Mouse (Mus musculus) large intestine, adult 2 months (tissue): Measurements from ENCODE around the gene Map7. TPM values are rescaled to one million over a fixed set of nuclear protein-coding genes. Genes with fewer than 3 reads are reported as not detected.

Experiments
- DNase-seq: peaks from one replicate; pipeline ENCODE4 v3.0.0-alpha.2; 2012; ENCODE audit warnings: low read depth, low spot score
- WGBS: fragments of 180-500 bp; shearing (Covaris S2); methylation state at CpG from one replicate; pipeline ENCODE4 v1.1.7; 2018; 5-methylcytosine and 5-hydroxymethylcytosine counted together
- polyA plus RNA-seq: library from polyadenylated mRNA; depleted of rRNA; stranded (reverse); fragments of >200 nt; gene quantifications from 2 replicates; pipeline ENCODE4 v1.2.3, GENCODE M21; 2012

Map7 gene
- polyA plus RNA-seq, 1 experiment, result 21.6 TPM

DNA sequence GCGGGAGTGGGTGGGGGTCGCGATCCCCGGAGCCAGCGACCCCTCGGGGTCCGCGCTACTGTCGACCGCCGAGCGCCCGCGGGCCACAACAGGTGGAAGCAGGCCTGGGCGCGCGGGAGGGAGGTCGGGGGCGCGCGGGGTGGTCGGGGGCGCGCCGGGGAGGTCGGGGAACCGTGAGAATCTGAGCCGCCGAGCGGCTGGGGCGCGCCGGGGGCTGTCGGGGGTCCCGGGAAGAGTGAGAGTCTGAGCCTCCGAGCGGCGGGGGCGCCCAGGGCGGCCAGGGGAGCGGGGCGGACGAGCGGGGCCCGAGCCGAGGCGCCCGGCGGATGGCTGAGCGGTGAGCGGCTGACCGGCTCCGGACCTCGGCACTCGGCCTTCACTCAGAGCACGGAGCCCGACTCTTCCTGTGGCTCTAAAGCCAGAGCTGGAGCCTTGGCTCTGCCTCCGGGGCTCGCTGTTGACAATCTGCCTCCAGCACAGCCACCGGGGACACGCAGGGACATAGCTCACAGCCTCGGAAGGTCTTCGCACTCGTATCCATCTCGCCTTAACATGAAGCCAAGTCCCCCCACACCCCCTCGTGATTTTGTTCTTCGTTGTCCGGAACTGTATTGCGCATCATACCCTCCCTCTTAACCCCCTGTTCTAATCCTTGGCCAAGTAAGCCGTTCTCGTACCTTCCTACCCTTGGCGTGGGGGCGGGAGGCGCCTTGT is 1.0 kb downstream of the Map7 start:
- 1% methylated on average over 70 of the region's 74 CpGs for WGBS
- no peak for DNase-seq

DNA sequence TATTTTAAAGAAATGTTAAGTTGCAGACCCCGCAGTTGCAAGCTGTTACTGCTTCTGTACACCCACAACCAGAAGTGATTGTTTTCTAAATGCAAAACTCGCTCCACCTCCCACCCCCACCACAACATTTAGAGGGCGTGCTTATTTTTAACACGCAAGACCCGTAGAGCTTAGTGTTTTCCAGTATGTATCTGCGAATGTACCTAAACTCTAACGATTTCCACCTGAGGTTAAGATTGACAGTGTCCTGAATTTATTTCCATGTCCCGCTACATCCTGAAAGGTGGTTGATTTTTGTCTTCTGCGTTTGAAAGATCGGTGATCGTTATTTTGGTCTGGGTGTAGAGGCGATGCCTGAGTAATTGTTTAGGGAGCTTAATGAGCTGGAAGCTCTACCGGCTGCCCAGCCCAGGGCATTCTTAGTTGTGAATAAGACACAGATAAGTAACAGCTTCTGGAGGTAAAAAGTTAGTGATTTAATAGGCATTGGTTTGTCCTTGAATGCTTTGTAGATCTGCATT is 1.6 kb downstream of the Map7 start:
- no peak for DNase-seq
- 5% methylated on average over 13 of the region's 13 CpGs for WGBS

DNA sequence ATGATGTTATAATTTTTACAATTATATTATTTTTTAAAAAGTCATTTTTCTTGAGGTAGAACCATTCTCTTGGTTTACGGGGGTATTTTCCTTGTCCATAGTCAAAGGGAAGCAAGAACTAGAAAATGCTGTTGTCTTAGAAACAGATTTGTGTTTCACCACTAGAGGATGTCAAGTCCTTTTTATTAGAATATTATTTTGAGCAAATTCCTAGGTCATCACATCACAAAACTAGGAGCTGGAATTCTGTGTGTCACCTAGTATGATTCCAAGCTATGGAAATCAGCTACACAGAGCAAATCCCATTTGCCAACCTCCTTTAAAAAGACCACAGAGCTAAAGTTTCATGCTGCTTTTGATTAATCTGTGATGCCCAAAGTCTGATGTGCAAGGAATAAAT is 3.9 kb downstream of the Map7 start:
- no peak for DNase-seq
- WGBS, result 80% methylated on average over 1 of the region's 1 CpGs

DNA sequence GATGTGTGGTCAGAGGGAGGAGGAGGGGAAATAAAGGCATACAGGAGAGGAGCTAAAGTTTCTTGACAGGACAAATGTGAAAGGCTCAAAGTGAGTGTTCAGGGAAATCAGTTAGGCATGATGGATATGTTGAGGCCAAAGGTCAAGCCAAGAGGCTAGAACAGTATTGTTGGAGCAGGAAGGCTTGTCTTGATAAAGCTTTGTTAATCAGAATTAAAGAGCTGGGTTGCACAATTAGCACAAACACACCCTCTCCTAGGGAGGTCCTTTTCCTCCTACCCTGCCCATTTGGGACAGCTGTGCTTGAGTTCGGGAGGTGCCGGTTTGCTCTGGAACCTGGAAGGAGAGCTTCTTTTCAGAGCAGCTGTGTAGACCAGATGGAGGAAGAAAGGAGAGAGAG is 5.2 kb downstream of the Map7 start:
- peak; percentile 51 for DNase-seq

DNA sequence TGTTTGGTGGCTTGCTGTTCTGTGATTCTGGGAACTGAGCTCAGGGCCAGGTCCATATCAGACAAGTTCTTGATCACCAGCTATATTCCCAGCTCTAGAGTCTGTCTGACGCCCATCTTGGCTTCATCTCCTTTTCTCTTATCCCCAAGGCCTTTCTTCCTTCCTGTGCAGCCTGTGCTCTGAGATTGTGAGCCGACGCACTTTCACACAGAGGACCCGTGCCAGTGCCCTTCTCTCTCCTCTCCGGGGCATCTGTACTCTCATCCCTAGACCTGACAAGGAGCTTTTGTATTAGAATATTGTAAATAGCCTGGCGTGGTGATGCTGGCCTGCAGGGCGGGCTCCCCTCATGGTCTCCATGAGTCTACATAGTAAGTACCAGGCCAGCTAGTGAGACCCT is 7.1 kb downstream of the Map7 start:
- 67% methylated on average over 7 of the region's 7 CpGs for WGBS
- no peak for DNase-seq

More for the DNA sequence above, 5.2 kb downstream of the Map7 start:
- 24% methylated on average over 2 of the region's 2 CpGs for WGBS

DNA sequence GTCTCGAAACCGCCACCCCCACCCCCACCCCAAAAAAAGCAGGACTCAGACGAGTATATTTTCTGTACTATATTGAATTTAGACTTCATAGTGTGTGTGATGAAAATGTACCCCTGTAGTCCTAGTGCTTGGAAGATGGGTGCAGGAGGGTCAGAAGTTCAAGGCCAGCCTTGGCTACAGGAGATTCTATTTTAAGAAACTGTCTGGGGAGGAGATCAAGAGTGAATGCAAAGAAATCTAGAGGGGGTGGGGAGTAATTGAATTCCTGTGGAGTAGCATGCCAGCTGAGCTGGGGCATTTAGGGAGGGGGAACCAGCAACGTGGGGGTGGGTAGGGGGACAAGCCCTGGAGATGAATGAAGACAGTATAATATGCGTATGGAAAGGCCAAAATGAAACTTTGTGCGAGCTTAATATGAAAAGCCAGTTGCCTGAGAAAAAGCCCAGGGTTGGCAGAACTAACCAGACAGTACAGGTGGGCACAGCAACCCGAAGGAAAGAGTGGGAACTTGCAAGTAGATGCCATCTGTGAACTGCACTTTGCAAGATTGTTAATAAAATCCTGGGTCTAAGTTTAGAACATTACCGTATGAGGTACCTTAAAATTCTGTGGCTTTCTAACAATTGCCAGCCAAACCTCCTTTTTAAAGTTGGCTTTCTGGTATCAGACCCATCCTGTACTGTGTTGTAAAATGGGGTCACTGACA is 8.9 kb downstream of the Map7 start:
- DNase-seq, result no peak
- 85% methylated on average over 8 of the region's 8 CpGs for WGBS

DNA sequence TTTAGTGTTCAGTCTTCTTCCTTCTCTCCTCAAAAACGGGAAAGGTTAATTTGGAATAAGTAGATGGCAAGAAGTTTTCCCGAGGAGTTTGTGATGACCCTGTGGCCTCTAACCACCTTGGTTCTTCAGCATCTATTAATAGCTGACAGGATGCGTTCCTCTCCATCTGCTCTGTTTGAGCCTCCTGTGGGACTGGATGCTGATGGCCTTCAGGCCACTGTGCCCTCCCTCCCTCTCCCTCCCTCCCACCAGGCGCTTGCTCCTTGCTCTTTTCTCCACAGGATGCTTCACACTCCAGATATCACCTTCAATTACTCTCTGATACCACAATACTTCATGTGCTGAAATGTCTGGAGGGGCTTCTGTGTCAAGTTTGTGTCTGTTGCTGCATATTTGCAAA is 10.5 kb downstream of the Map7 start:
- no peak for DNase-seq
- 69% methylated on average over 4 of the region's 4 CpGs for WGBS

DNA sequence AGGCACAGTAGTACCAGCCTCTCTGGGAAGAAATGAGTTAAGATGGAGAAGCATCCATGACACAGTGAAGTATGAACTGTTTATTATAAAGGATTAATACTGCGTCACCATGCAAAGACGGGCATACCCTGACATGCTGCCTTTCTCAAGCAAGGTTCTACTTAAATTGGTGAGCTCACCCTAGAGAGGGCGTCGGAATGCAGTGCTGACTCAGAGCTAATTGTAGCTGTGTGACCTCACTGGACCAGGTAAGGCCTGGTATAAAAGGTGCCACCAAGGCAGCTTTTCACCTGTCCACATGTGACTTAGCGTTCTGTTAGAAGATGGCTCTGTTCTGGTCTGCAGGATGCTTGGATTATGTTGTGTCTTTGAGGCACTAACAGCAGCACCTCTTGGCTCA is 11.0 kb downstream of the Map7 start:
- WGBS, result 77% methylated on average over 5 of the region's 5 CpGs
- no peak for DNase-seq

DNA sequence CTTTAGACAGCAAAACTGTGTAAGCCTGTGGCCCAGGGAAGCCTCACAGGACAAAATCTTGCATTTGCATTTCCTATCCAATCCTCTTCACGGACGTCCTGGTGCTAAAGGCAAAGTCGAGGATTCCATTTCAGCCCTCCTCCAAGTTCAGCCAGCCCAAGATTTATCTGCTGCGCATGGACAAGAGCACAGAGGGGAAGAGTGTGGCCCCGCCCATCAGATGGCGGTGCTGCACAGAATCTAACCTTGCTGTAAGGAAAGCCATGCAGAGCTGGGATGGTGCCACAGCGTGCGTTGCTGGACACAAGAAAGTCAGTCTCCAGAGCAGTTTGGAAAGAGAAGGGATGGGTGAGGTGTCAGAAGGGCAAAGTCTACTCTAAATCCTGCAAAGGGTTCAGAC is 12.6 kb downstream of the Map7 start:
- 22% methylated on average over 8 of the region's 8 CpGs for WGBS
- DNase-seq, result no peak

DNA sequence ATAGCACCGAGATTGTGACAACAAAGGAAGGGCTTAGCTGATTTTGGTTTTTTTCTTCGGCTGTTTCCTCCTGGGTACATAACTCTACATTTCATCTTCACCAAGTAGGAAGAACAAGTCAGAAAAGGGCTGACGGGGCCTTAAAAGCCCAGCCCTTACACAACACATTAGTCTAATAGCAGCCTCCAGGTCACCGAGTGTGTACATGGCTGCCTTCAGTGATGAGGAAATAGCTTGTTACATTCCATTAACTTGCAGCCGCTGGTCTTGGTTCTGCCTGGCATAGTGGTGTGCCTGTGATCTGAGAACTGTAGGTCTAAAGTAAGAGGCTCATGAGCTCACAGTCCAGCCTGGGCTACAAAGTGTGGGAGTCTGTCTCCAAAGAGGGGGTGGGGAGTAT is 16.5 kb downstream of the Map7 start:
- 38% methylated on average over 5 of the region's 5 CpGs for WGBS
- DNase-seq, result no peak

DNA sequence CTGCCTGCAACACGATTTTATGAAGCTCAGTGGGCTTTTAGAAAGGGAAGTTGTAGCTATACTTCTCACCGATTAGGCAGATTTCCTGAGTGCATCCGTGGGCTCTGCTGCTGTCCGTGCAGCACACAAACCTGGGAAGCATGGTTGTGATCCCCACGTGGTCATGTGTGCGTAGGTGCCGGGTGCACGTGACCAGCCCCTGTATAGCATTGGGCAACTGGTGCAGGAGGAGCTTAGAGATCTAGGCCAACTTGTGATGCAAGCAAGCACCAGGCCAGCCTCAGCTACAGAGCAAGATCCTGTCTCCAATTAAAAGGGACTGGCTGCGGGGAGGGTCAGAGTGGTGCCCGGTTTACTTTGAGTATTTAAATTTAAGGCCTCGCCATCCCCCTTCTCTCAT is 18.5 kb downstream of the Map7 start:
- DNase-seq, result no peak
- 74% methylated on average over 11 of the region's 11 CpGs for WGBS

DNA sequence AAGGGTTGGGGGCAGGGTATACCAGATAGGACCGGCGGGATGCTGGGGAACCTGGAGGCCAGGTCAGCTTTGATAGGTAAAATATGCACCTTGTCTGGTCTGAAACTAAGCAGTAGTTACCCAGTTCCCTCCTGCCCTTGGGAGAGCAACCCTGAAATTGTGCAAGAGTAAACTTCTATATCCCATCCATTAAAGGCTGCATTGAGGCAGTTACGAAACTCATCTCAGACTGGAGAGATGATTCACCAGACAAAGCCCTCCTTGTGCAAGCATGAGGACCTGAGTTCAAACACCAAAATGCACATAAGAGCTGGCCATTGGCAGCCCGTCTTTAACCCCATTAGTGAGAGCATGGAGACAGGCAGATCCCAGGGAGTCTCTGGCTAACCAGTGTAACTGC is 19.2 kb downstream of the Map7 start:
- 76% methylated on average over 4 of the region's 4 CpGs for WGBS
- no peak for DNase-seq

DNA sequence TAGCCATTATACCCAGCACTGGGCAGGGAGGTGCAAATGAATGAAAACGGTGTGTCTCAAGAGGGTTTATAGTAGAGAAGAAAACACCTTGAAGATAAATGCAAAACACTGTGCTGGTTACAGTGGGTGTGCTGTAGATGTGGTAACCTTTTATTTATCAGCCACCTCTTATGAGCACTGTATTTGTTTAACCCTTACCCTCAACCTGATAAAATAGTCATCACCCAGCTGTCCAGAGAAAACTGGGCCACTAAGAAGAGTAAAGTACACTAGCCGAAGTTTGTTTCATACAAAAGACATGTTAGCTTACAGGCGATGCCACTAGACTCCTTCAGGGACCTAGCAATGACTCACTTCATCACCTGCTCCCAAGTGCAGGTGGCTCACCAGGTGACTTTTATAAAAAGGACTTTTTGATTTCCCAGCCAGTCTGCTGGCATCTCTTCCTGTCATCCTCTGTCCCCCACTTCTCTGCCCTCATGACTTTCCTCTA is 21.0 kb downstream of the Map7 start:
- DNase-seq, result no peak
- whole genome bisulfite sequencing, result 37% methylated on average over 3 of the region's 3 CpGs

DNA sequence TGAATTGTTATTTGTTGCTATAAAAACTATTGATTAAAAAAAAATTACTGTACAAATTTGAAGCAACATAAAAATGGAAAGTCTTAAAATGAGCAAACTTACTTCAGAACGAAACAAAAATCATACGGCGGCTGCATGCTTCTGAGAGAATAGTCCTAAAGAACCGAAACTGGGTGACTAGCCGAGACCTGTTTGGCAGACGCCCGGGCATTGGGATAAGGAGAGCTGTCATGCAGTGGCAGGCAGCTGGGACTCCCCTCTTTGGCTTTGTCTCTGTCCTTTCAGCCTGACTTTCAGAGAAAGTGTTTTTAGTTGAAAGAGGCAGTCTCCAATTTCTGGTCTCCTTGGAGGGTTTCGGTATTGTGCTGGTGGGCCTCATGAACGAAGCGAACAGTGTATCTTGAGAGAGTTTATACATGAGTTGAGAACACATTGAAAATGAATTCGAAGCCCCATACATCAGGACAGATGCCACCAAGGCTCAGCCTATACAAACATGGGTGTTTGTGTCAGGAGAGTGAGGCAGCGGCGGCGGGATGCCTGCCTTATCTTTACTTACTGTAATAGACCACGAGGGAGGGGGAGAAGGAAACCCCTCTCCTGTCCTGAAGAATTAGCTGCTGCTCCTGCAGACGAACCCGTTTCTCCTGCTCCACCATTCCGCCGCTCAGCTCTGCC is 21.8 kb downstream of the Map7 start:
- WGBS, result 24% methylated on average over 19 of the region's 19 CpGs
- DNase-seq, result no peak

DNA sequence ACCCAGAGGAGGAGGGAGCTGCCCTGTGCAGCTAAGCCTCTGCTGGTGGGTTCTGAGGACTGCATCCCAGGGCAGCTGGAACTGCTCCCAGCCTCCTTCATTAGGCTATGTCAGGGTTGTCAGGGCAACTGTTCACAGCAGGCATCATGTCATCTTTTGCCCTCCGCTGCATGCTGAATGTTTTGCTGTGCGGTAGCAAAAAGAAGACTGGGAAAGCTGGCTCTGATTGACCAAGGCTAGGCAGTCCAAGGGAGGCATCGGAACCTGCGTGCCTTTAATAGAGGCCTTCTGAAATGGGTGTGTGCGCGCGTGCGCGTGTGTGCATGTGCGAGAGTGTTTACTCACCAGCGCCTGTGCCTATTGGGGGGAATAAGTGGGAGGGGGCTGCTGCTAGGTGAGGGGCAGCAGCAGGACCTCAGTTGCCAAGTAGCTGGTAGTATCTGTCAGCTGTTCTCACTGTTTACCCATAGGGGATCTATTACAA is 22.4 kb downstream of the Map7 start:
- DNase-seq, result no peak

DNA sequence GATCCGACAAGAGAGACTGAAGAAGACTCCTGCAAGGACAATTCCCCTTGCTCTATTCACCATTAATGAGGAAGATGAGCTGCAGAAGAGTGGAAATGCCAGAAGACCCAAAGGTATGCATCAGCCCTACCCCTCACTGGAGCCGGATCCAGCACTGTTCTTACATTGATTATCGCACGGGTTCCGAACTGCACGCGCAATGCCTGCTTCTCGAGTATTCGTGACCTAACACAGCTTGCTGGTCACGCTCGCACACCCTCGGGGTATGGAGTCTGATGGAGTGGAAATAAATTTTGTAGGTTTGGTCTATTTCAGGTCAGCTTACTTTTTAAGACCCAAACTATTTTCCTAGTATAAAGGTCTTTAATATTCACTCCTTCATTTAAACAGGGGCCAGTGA is 22.9 kb downstream of the Map7 start:
- 88% methylated on average over 12 of the region's 12 CpGs for whole genome bisulfite sequencing
- no peak for DNase-seq

More for the DNA sequence above, 22.4 kb downstream of the Map7 start:
- whole genome bisulfite sequencing, result 24% methylated on average over 11 of the region's 11 CpGs

DNA sequence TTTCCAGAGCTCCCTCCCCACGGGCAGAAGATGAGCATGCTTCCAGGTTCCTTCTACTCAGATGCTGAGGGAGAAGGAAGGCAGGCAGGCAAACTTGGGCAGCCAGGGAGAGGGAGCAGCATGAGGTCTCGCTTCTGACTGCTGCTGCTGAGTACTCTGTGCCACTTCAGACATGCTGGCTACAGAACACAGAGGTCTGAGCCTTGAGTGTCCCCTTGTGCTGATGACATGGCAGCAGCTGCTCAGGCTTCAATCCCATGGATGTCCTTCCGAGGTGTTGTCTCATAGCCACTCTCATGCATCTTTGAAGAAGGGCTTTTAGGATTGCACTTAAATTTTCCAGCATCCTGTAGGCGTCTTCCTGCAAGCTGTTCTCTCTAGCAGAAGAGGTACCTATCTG is 23.5 kb downstream of the Map7 start:
- WGBS, result 70% methylated on average over 4 of the region's 4 CpGs
- no peak for DNase-seq

DNA sequence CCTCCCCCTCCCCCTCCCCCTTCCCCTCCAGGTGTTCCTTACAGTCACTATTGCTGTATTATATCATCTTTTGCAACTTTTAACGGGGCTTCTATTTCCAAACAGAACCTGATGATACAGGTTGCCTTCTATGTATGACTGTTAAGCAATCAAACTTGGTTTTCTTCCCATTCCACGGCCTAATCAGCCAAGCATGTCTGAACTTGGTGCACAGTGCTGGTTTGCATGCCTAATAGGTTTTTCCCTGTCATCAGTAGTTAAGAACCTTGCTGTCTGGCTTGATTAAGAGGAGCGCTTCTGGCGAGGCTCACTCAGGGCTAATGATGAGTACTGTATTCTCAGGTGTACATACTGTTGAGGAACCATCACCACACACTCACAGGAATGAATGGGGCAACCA is 25.5 kb downstream of the Map7 start:
- 62% methylated on average over 4 of the region's 4 CpGs for WGBS
- no peak for DNase-seq

DNA sequence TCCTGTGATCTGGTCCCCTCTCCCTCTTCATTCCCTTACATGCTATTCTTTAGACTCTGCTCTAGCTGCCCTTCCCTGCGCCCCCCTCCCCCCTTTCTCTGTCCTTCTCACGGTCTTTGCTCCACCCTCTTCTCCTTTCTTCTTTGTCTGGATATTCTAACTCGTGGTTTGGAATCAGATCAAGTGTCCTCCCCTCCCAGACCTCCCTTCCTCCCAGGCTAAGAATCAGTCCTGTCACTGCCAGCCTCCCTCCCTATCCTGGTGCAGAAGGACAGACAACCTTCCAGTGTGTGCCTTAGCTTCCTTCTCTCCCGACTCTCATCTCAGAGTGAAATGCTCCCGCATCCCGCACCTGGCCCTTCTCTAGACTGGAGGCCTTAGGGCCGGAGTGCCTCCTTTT is 27.8 kb downstream of the Map7 start:
- 55% methylated on average over 7 of the region's 7 CpGs for WGBS
- DNase-seq, result no peak

DNA sequence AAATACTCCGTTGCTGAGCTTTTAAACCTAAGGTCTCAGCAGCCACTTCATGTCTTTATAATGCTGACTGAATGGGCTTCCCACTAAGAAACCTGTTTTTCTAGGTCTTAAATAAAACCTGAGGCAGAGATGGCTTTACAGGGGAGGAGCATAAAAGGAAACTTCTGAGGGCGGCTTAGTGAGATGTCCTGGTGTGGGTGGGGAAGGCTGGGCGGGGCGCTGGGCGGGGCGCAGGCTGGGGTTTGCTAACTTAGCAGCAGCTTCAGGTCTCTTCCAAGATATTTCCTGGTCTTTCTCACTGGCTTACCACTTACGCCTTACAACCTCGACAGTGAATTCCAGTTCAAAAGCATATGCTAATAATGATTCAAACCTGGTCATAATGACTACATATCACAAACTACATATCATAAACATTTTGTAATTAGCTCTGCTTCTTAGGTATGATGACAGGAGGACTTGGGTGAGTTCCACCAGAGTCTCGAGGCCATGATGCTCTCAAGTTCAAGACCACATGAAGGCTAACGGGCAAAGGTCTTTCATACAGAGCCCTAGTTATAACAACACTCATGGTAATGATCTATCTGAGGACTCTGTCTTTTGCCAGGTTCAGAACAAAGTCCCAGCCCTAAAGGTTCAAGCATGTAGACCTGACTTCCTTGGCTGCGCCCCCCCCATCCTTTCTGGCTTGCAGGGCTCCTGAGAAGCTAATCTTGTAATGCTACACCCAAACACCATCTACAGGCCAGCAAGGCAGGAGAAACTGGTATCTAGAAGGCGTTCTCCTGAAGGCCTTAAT is 30.7 kb downstream of the Map7 start:
- WGBS, result 20% methylated on average over 12 of the region's 12 CpGs
- peak; percentile 64 for DNase-seq
